Mouse (Mus musculus): Measurements from ENCODE around the gene Sdhc. TPM values are rescaled to one million over a fixed set of nuclear protein-coding genes. Genes with fewer than 3 reads are reported as not detected.

Sdhc gene
- polyA plus RNA-seq, 1 experiment from 2014 or later = 258 TPM

- H3K9ac ChIP-seq = no peak overlapping the region
- H3K27ac ChIP-seq = no peak overlapping the region
- WGBS = 22% methylated on average over 7 of the region's 7 CpGs
- peak; percentile 76 for ATAC-seq (ENCODE audit: insufficient read depth, low FRiP score, low read depth)
- H3K9me3 ChIP-seq = no peaks in the 10 kb centered on the region
- peak overlapping the region; percentile 24; the same call in 1 of the 2 replicates for H3K4me2 ChIP-seq
- no peaks in the 10 kb centered on the region for H3K36me3 ChIP-seq
- no peaks in the 10 kb centered on the region for H3K27me3 ChIP-seq (replicated peaks)
- H3K4me1 ChIP-seq = 0 out of 2 replicates have a peak, but pooled peaks cover 3% of the 10 kb centered on the region
- H3K4me3 ChIP-seq (replicated peaks) = no peak overlapping the region; the same call in 1 of the 2 replicates
Observed at GRCm38 (mm10) chr1:171122932-171123331, 27.5 kb downstream of the Sdhc start.

GRCm38 (mm10) chr1:171121839-171122238 lies 28.6 kb downstream of the Sdhc start:
- no peak overlapping the region for H3K4me3 ChIP-seq (replicated peaks)
- no peaks in the 10 kb centered on the region for H3K36me3 ChIP-seq
- H3K9me3 ChIP-seq = no peaks in the 10 kb centered on the region
- WGBS = 41% methylated on average over 5 of the region's 5 CpGs
- H3K4me1 ChIP-seq = 0 out of 2 replicates have a peak, but pooled peaks cover 3% of the 10 kb centered on the region
- no peaks in the 10 kb centered on the region for H3K27me3 ChIP-seq (replicated peaks)
- ATAC-seq (ENCODE audit: insufficient read depth, low FRiP score, low read depth) = no peak
- H3K27ac ChIP-seq = no peak overlapping the region
- no peak overlapping the region for H3K9ac ChIP-seq
- H3K4me2 ChIP-seq = no peak overlapping the region

GRCm38 (mm10) chr1:171120893-171121292 lies 29.5 kb downstream of the Sdhc start:
- Histone ChIP-seq H3K9ac (no peak overlapping the region), H3K27ac (no peak overlapping the region), H3K4me1 (0 out of 2 replicates have a peak, but pooled peaks cover 3% of the 10 kb centered on the region), H3K27me3 (replicated peaks) (no peaks in the 10 kb centered on the region), H3K4me2 (no peak overlapping the region), H3K9me3 (no peaks in the 10 kb centered on the region), H3K4me3 (replicated peaks) (no peak overlapping the region), H3K36me3 (no peaks in the 10 kb centered on the region)
- 44% methylated on average over 3 of the region's 3 CpGs for WGBS
- ATAC-seq (ENCODE audit: insufficient read depth, low FRiP score, low read depth) = no peak

- H3K9me3 ChIP-seq = no peaks in the 10 kb centered on the region
- no peak overlapping the region for H3K27ac ChIP-seq
- H3K9ac ChIP-seq = no peak overlapping the region
- WGBS = 88% methylated on average over 14 of the region's 14 CpGs
- no peak for ATAC-seq (ENCODE audit: insufficient read depth, low FRiP score, low read depth)
- H3K4me3 ChIP-seq (replicated peaks) = no peak overlapping the region
- 0 out of 2 replicates have a peak, but pooled peaks cover 3% of the 10 kb centered on the region for H3K4me1 ChIP-seq
- no peaks in the 10 kb centered on the region for H3K27me3 ChIP-seq (replicated peaks)
- H3K4me2 ChIP-seq = no peak overlapping the region
- no peaks in the 10 kb centered on the region for H3K36me3 ChIP-seq
Observed at GRCm38 (mm10) chr1:171119405-171119804, 31.0 kb downstream of the Sdhc start.

GRCm38 (mm10) chr1:171118996-171119395 lies 31.4 kb downstream of the Sdhc start:
- H3K4me1 ChIP-seq = 0 out of 2 replicates have a peak, but pooled peaks cover 3% of the 10 kb centered on the region
- 84% methylated on average over 5 of the region's 5 CpGs for WGBS

GRCm38 (mm10) chr1:171118269-171118684 lies 32.1 kb downstream of the Sdhc start:
- H3K27ac ChIP-seq = no peak overlapping the region
- H3K36me3 ChIP-seq = no peaks in the 10 kb centered on the region
- WGBS = 9% methylated on average over 4 of the region's 4 CpGs
- no peaks in the 10 kb centered on the region for H3K9me3 ChIP-seq
- no peak overlapping the region for H3K9ac ChIP-seq
- 0 out of 2 replicates have a peak, but pooled peaks cover 3% of the 10 kb centered on the region for H3K4me1 ChIP-seq
- no peak for ATAC-seq (ENCODE audit: insufficient read depth, low FRiP score, low read depth)
- H3K27me3 ChIP-seq (replicated peaks) = no peaks in the 10 kb centered on the region
- H3K4me2 ChIP-seq = no peak overlapping the region
- H3K4me3 ChIP-seq (replicated peaks) = no peak overlapping the region

More at GRCm38 (mm10) chr1:171118996-171119395, 31.4 kb downstream of the Sdhc start:
- H3K4me3 ChIP-seq (replicated peaks) = no peak overlapping the region
- H3K4me2 ChIP-seq = no peak overlapping the region
- no peaks in the 10 kb centered on the region for H3K27me3 ChIP-seq (replicated peaks)
- no peak overlapping the region for H3K27ac ChIP-seq
- no peaks in the 10 kb centered on the region for H3K36me3 ChIP-seq
- no peaks in the 10 kb centered on the region for H3K9me3 ChIP-seq
- no peak for ATAC-seq (ENCODE audit: insufficient read depth, low FRiP score, low read depth)
- no peak overlapping the region for H3K9ac ChIP-seq

GRCm38 (mm10) chr1:171116280-171116679 lies 34.1 kb downstream of the Sdhc start:
- ATAC-seq (ENCODE audit: insufficient read depth, low FRiP score, low read depth) = no peak
- Histone ChIP-seq H3K4me1 (no peaks in the 10 kb centered on the region), H3K36me3 (no peaks in the 10 kb centered on the region)

GRCm38 (mm10) chr1:171113873-171114299 lies 36.5 kb downstream of the Sdhc start, which contains the start of gene Cfap126:
TSS of gene Cfap126 (plus strand) at chr1:171113918.
- Histone ChIP-seq H3K27ac (peak within 1 kb of the TSS; percentile 87), H3K4me1 (peaks cover 4% of the 10 kb centered on the region; the same call in 1 of the 2 replicates), H3K27me3 (replicated peaks) (no peaks in the 10 kb centered on the region), H3K9me3 (no peaks in the 10 kb centered on the region), H3K9ac (peak within 1 kb of the TSS; percentile 35; the same call in 1 of the 2 replicates), H3K4me3 (replicated peaks) (peak within 1 kb of the TSS; percentile 50), H3K4me2 (peak within 1 kb of the TSS; percentile 71), H3K36me3 (no peaks in the 10 kb centered on the region)
- under 1% methylated on average over 24 of the region's 24 CpGs for WGBS
- peak; percentile 44 for ATAC-seq (ENCODE audit: insufficient read depth, low FRiP score, low read depth)

More at GRCm38 (mm10) chr1:171116280-171116679, 34.1 kb downstream of the Sdhc start:
- WGBS = 46% methylated on average over 4 of the region's 4 CpGs
- no peaks in the 10 kb centered on the region for H3K27me3 ChIP-seq (replicated peaks)
- H3K9me3 ChIP-seq = no peaks in the 10 kb centered on the region
- no peak overlapping the region for H3K9ac ChIP-seq
- H3K27ac ChIP-seq = no peak overlapping the region
- no peak overlapping the region for H3K4me3 ChIP-seq (replicated peaks)
- no peak overlapping the region for H3K4me2 ChIP-seq

GRCm38 (mm10) chr1:171112986-171113385 lies 37.4 kb downstream of the Sdhc start:
- no peaks in the 10 kb centered on the region for H3K27me3 ChIP-seq (replicated peaks)
- no peak for ATAC-seq (ENCODE audit: insufficient read depth, low FRiP score, low read depth)
- H3K9me3 ChIP-seq = no peaks in the 10 kb centered on the region
- no peaks in the 10 kb centered on the region for H3K36me3 ChIP-seq
- H3K4me2 ChIP-seq = no peak overlapping the region
- H3K9ac ChIP-seq = no peak overlapping the region
- no peak overlapping the region; the same call in 1 of the 2 replicates for H3K4me3 ChIP-seq (replicated peaks)
- H3K4me1 ChIP-seq = peaks cover 4% of the 10 kb centered on the region; the same call in 1 of the 2 replicates
- no peak overlapping the region for H3K27ac ChIP-seq
- 63% methylated on average over 4 of the region's 4 CpGs for WGBS

- H3K36me3 ChIP-seq = no peaks in the 10 kb centered on the region
- peak overlapping the region; percentile 61 for H3K4me3 ChIP-seq (replicated peaks)
- peak overlapping the region; percentile 3; the same call in 1 of the 2 replicates for H3K9ac ChIP-seq
- H3K27me3 ChIP-seq (replicated peaks) = no peaks in the 10 kb centered on the region
- peak overlapping the region; percentile 59 for H3K4me2 ChIP-seq
- ATAC-seq (ENCODE audit: insufficient read depth, low FRiP score, low read depth) = no peak
- peak overlapping the region; percentile 77 for H3K27ac ChIP-seq
- peaks cover 4% of the 10 kb centered on the region; the same call in 1 of the 2 replicates for H3K4me1 ChIP-seq
- H3K9me3 ChIP-seq = no peaks in the 10 kb centered on the region
- WGBS = 2% methylated on average over 15 of the region's 15 CpGs
Observed at GRCm38 (mm10) chr1:171111781-171112575, 38.4 kb downstream of the Sdhc start.

GRCm38 (mm10) chr1:171111020-171111780 lies 39.2 kb downstream of the Sdhc start:
- peak; percentile 91 for ATAC-seq (ENCODE audit: insufficient read depth, low FRiP score, low read depth)

More at GRCm38 (mm10) chr1:171111020-171111780, 39.2 kb downstream of the Sdhc start:
- H3K4me2 ChIP-seq = peak overlapping the region; percentile 59
- peak overlapping the region; percentile 61 for H3K4me3 ChIP-seq (replicated peaks)
- no peaks in the 10 kb centered on the region for H3K36me3 ChIP-seq
- H3K9ac ChIP-seq = peak overlapping the region; percentile 3; the same call in 1 of the 2 replicates
- H3K9me3 ChIP-seq = no peaks in the 10 kb centered on the region
- H3K4me1 ChIP-seq = peaks cover 4% of the 10 kb centered on the region; the same call in 1 of the 2 replicates
- under 1% methylated on average over 38 of the region's 38 CpGs for WGBS
- H3K27ac ChIP-seq = peak overlapping the region; percentile 80
- no peaks in the 10 kb centered on the region for H3K27me3 ChIP-seq (replicated peaks)
